Mouse (Mus musculus) liver, adult 2 months (tissue): ENCODE results near the gene Socs4.

Experiments used
- CTCF ChIP-seq: fragments of 200-500 bp; IDR thresholded peaks from 2 replicates; pipeline ENCODE4 v1.5.1; 2011; ENCODE audit warnings: low read depth, low read length, control low read depth
- POLR2A ChIP-seq: fragments of 200-500 bp; IDR thresholded peaks from 2 replicates; pipeline ENCODE4 v1.6.1; 2011; ENCODE audit warnings: low read length, control low read depth; ENCODE audit not compliant: insufficient read depth; ENCODE audit errors: extremely low read depth

DNA sequence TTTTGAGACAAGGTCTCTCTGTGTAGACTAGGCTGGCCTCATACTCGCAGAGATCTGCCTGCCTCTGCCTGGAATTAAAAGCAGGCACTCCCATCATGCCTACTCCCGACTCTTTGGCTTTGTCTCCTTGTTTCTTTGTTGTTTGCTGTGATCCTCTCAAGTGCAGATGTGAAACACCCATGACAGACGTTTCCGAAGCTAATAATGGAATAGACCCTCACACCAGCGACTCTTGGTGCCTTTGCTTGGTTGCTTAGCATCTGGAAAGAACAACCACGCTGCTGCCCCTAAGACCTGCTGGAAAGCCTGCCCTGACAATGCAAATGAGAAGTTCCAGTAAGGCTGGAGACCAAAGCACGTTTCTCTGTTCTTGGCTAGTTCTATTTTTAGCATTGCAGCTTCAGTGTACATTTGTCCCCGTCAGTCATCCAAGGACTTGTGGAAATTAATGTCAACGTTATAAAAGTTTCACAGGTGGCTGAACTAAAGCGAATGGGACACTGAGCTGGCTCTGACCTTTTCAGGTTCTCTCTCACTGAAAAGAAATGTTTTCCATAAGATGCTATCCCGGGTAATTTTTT is 46.8 kb upstream of the Socs4 start:
- TF ChIP-seq CTCF (no peak), POLR2A (no peak)
